In the genomic region with DNA sequence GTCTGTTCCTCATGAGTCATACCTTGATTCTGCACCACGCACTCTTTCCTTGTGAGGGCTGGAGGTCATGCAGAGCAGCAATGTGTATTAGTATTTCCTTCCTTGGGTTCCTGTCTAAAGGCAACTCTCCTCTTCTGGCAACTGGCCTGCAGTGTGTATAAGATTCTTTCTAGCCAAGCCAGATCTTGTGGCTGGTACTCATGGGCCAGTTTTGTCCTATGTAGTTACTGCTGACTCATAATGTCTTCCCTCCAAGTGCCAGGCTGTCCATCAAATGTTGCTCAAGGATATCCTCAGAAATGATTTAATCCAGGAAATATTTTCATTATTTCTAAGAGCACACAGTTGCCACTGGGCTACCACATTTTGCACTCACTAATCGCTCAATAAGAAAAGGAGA, we compare ENCODE assay signal across 24 mouse cellular contexts.
DNase-seq lines count a peak whose midpoint lies in the region; ATAC-seq and TF ChIP-seq lines count a peak whose summit lies in the region.
"Had no signal": no experiment of that assay in that cellular context is flagged by ENCODE, and none has a peak within 500 bp of the region (broad histone marks: within the 10 kb centered on the region; RNA-seq: fewer than 3 reads in every experiment).

No protein-coding gene starts in this region.

- H3ac ChIP-seq in C2C12 (ENCODE audit: control insufficient read depth, insufficient read length, low read depth), result no peak overlapping the region

- no peaks in the 10 kb centered on the region for H3K27me3 ChIP-seq in C2C12 (ENCODE audit: control insufficient read depth, insufficient read depth, insufficient read length)
- H3K27me3 ChIP-seq: forebrain, embryonic 15.5 days; heart, embryonic 12.5 days; kidney, embryonic 15.5 days; limb, embryonic 15.5 days had no signal

- DNase-seq in 3T3-L1 (ENCODE audit: low read depth, low spot score), result peak; percentile 98
- DNase-seq in adrenal gland, adult 8-10 months, result peak; percentile 2
- DNase-seq in fibroblast of lung, adult 2 months (ENCODE audit: low read depth), result peak; percentile 79
- no peak for DNase-seq in cerebellum, adult 8-10 months
- DNase-seq in left cerebral cortex, adult 11 months (ENCODE audit: low spot score), result no peak
- DNase-seq: cerebellum, adult 18-20 months; cerebellum, postnatal 25 days; embryo, embryonic 11 days; gastrocnemius, postnatal 10 days; heart, adult 18-20 months; heart, postnatal 10 days; kidney, postnatal 36 days; left cerebral cortex, postnatal 4 days; thymus, adult 18-20 months; thymus, postnatal 36 days had no signal

- TF ChIP-seq CTCF in C2C12 (IDR thresholded peaks at IDR 0.05; ENCODE audit: control insufficient read depth, insufficient read depth, insufficient read length), result no peak

- no peak overlapping the region for H3K4me3 ChIP-seq in C2C12 (ENCODE audit: insufficient read depth, poor library complexity, severe bottlenecking)
- H3K4me3 ChIP-seq: forebrain, embryonic 15.5 days; heart, embryonic 12.5 days; kidney, embryonic 15.5 days; limb, embryonic 15.5 days had no signal

- H3K36me3 ChIP-seq in C2C12 (ENCODE audit: control insufficient read depth, insufficient read depth), result no peaks in the 10 kb centered on the region
- H3K36me3 ChIP-seq: forebrain, embryonic 15.5 days; heart, embryonic 12.5 days; kidney, embryonic 15.5 days; limb, embryonic 15.5 days had no signal

- ATAC-seq in megakaryocyte, adult 5-6 weeks (ENCODE audit: poor library complexity, severe bottlenecking), result no peak
- ATAC-seq: forebrain, embryonic 15.5 days; hindbrain, postnatal 0 days; intestine, embryonic 16.5 days; lung, postnatal 0 days had no signal

- H3K79me2 ChIP-seq in C2C12 (ENCODE audit: control insufficient read depth, insufficient read depth), result no peaks in the 10 kb centered on the region

- no peaks in the 10 kb centered on the region for H3K79me3 ChIP-seq in C2C12 (ENCODE audit: low read depth)

TF ChIP-seq in C2C12, 6 proteins besides CTCF, POLR2A, EP300 and RAD21:
- TF ChIP-seq FOSL1 (IDR thresholded peaks at IDR 0.05; ENCODE audit: insufficient read depth, low read length, poor library complexity, severe bottlenecking) (peak; percentile 17), CEBPB (IDR thresholded peaks at IDR 0.05; ENCODE audit: low read depth) (peak; percentile 90), USF1 (IDR thresholded peaks at IDR 0.05; ENCODE audit: low read depth) (no peak), MAX (IDR thresholded peaks at IDR 0.05) (no peak), MYOD1 (IDR thresholded peaks at IDR 0.05; ENCODE audit: control insufficient read depth, insufficient read length, low read depth) (no peak), MYOG (IDR thresholded peaks at IDR 0.05; ENCODE audit: control insufficient read depth, extremely low read depth, insufficient read length) (no peak)

Comparison
In these comparisons a context has a peak if more than half of its experiments do, and no peak if none do; other contexts are left out.
1. DNase-seq: peak in 3T3-L1 (single experiment), adrenal gland, adult 8-10 months (single experiment) and fibroblast of lung, adult 2 months (single experiment); none in cerebellum, adult 8-10 months (single experiment) and left cerebral cortex, adult 11 months (single experiment).